Mouse (Mus musculus) C2C12 (cell line): ENCODE data around the gene Msi2. TPM values are rescaled to one million over a fixed set of nuclear protein-coding genes. Genes with fewer than 3 reads are reported as not detected.

Source experiments
- H3K27me3 ChIP-seq: one replicate; pipeline ENCODE4 v1.6.1; 2011; ENCODE audit not compliant: control insufficient read depth, insufficient read depth, insufficient read length
- H3K36me3 ChIP-seq: one replicate; pipeline ENCODE4 v1.6.1; 2011; ENCODE audit not compliant: control insufficient read depth, insufficient read depth
- H3K4me3 ChIP-seq: one replicate; pipeline ENCODE4 v1.5.1; 2011; ENCODE audit warnings: mild to moderate bottlenecking, control low read depth; ENCODE audit not compliant: poor library complexity, insufficient read depth, severe bottlenecking
- H3K79me2 ChIP-seq: one replicate; pipeline ENCODE4 v1.6.1; 2011; ENCODE audit not compliant: control insufficient read depth, insufficient read depth
- H3K79me3 ChIP-seq: one replicate; pipeline ENCODE4 v1.6.1; 2011; ENCODE audit warnings: low read depth, control low read depth
- H3ac ChIP-seq: one replicate; pipeline ENCODE3; 2011; ENCODE audit warnings: low read depth; ENCODE audit not compliant: control insufficient read depth, insufficient read length
- CEBPB ChIP-seq: IDR thresholded peaks from one replicate; pipeline ENCODE4 v1.6.1; 2011; ENCODE audit warnings: low read depth, mild to moderate bottlenecking, control low read depth, moderate library complexity
- CTCF ChIP-seq: IDR thresholded peaks from one replicate; pipeline ENCODE4 v1.5.1; 2011; ENCODE audit not compliant: control insufficient read depth, insufficient read depth, insufficient read length
- FOSL1 ChIP-seq: IDR thresholded peaks from one replicate; pipeline ENCODE4 v1.8.0; 2011; ENCODE audit warnings: mild to moderate bottlenecking, low read length; ENCODE audit not compliant: poor library complexity, insufficient read depth, severe bottlenecking
- MAX ChIP-seq: IDR thresholded peaks from one replicate; pipeline ENCODE4 v1.6.1; 2011; ENCODE audit warnings: mild to moderate bottlenecking, control low read depth
- MYOD1 ChIP-seq: IDR thresholded peaks from one replicate; pipeline ENCODE4 v1.6.1; 2011; ENCODE audit warnings: low read depth; ENCODE audit not compliant: control insufficient read depth, insufficient read length
- MYOG ChIP-seq: IDR thresholded peaks from one replicate; pipeline ENCODE4 v1.6.1; 2011; ENCODE audit not compliant: control insufficient read depth, insufficient read length; ENCODE audit errors: extremely low read depth
- USF1 ChIP-seq: IDR thresholded peaks from one replicate; pipeline ENCODE4 v1.6.1; 2011; ENCODE audit warnings: low read depth, mild to moderate bottlenecking, control low read depth, moderate library complexity
- polyA plus RNA-seq: library from polyadenylated mRNA; unstranded; fragments of >200 nt; fragmentation: generic; extraction: Trizol; gene quantifications from one replicate; pipeline ENCODE4 v1.2.1, GENCODE M21; 2012; ENCODE audit warnings: missing spikeins

Msi2 gene
- polyA plus RNA-seq, 1 experiment: 8.4 TPM

GRCm38 (mm10) chr11:88516596-88517485 lies 201.5 kb downstream of the Msi2 start:
- Histone ChIP-seq H3ac (no peak overlapping the region), H3K4me3 (no peak overlapping the region), H3K27me3 (no peaks in the 10 kb centered on the region), H3K79me3 (no peaks in the 10 kb centered on the region), H3K79me2 (peaks cover 6% of the 10 kb centered on the region), H3K36me3 (peaks cover 5% of the 10 kb centered on the region)
- TF ChIP-seq CEBPB (no peak), MAX (no peak), CTCF (no peak), MYOD1 (no peak), USF1 (no peak), MYOG (no peak), FOSL1 (no peak)

- no peaks in the 10 kb centered on the region for H3K79me3 ChIP-seq
- peaks cover 6% of the 10 kb centered on the region for H3K79me2 ChIP-seq
- no peak overlapping the region for H3K4me3 ChIP-seq
- TF ChIP-seq MYOD1: no peak
- no peak for TF ChIP-seq MAX
- no peak for TF ChIP-seq MYOG
- TF ChIP-seq CTCF: no peak
- no peak for TF ChIP-seq CEBPB
- no peak for TF ChIP-seq FOSL1
- no peak for TF ChIP-seq USF1
- H3K27me3 ChIP-seq: no peaks in the 10 kb centered on the region
- H3K36me3 ChIP-seq: peaks cover 5% of the 10 kb centered on the region
- H3ac ChIP-seq: no peak overlapping the region
These were observed 202.4 kb downstream of the Msi2 start for GRCm38 (mm10) chr11:88515736-88516583.

- Histone ChIP-seq H3K36me3 (peaks cover 5% of the 10 kb centered on the region), H3K79me3 (no peaks in the 10 kb centered on the region), H3K79me2 (peaks cover 6% of the 10 kb centered on the region), H3ac (no peak overlapping the region), H3K4me3 (no peak overlapping the region), H3K27me3 (no peaks in the 10 kb centered on the region)
- no peak for TF ChIP-seq FOSL1
- TF ChIP-seq MAX: no peak
- TF ChIP-seq MYOD1: no peak
- no peak for TF ChIP-seq CEBPB
- TF ChIP-seq CTCF: no peak
These were observed 203.0 kb downstream of the Msi2 start for GRCm38 (mm10) chr11:88515267-88515666.

GRCm38 (mm10) chr11:88514151-88514926 lies 204.0 kb downstream of the Msi2 start:
- Histone ChIP-seq H3K36me3 (peaks cover 4% of the 10 kb centered on the region), H3ac (no peak overlapping the region), H3K4me3 (no peak overlapping the region), H3K79me2 (peaks cover 6% of the 10 kb centered on the region), H3K79me3 (no peaks in the 10 kb centered on the region), H3K27me3 (no peaks in the 10 kb centered on the region)
- TF ChIP-seq MAX: peak; percentile 38
- no peak for TF ChIP-seq CTCF
- TF ChIP-seq USF1: no peak
- no peak for TF ChIP-seq CEBPB
- no peak for TF ChIP-seq FOSL1

GRCm38 (mm10) chr11:88512580-88512979 lies 205.7 kb downstream of the Msi2 start:
- Histone ChIP-seq H3K4me3 (no peak overlapping the region), H3K79me3 (no peaks in the 10 kb centered on the region), H3K27me3 (no peaks in the 10 kb centered on the region), H3K36me3 (no peaks in the 10 kb centered on the region), H3ac (no peak overlapping the region), H3K79me2 (peaks cover 6% of the 10 kb centered on the region)
- TF ChIP-seq FOSL1: no peak
- TF ChIP-seq CTCF: peak; percentile 19
- TF ChIP-seq USF1: no peak
